Mouse (Mus musculus) hindbrain, embryonic 16.5 days (tissue): ENCODE measurements around the gene Rnf150. TPM values are rescaled to one million over a fixed set of nuclear protein-coding genes. Genes with fewer than 3 reads are reported as not detected.
A peak's percentile ranks its signal among the peaks of the same experiment; 100 is the strongest.

Experiments used
- ATAC-seq: fragments of 200-750 bp; cut with Nextera tagmentation; 2 replicates; pipeline ENCODE4 v1.8.0; 2017; ENCODE audit warnings: moderate TSS enrichment, moderate library complexity
- H3K27ac ChIP-seq: fragments of 300-500 bp; sonication (generic); 2 replicates; pipeline ENCODE4 v1.5.1; 2014; ENCODE audit warnings: low read depth, mild to moderate bottlenecking, control low read depth, low read length, moderate library complexity
- H3K27me3 ChIP-seq: fragments of 300-500 bp; sonication (generic); replicated peaks from 2 replicates; pipeline ENCODE4 v1.6.1; 2014; ENCODE audit warnings: low read length; ENCODE audit not compliant: control insufficient read depth, insufficient read depth
- H3K36me3 ChIP-seq: fragments of 300-500 bp; sonication (generic); 2 replicates; pipeline ENCODE4 v1.6.1; 2014; ENCODE audit warnings: mild to moderate bottlenecking, low read length, moderate library complexity, mixed read lengths; ENCODE audit not compliant: control insufficient read depth, insufficient read depth
- H3K4me1 ChIP-seq: fragments of 300-500 bp; sonication (generic); 2 replicates; pipeline ENCODE4 v1.6.1; 2014; ENCODE audit warnings: low read depth, low read length; ENCODE audit not compliant: control insufficient read depth, insufficient read depth
- H3K4me2 ChIP-seq: fragments of 300-500 bp; sonication (generic); 2 replicates; pipeline ENCODE4 v1.6.1; 2014; ENCODE audit warnings: mild to moderate bottlenecking, low read length, control low read depth, moderate library complexity
- H3K4me3 ChIP-seq: fragments of 300-500 bp; sonication (generic); 2 replicates; pipeline ENCODE4 v1.5.1; 2014; ENCODE audit warnings: mild to moderate bottlenecking, low read length, control low read depth, moderate library complexity
- H3K9ac ChIP-seq: fragments of 300-500 bp; sonication (generic); 2 replicates; pipeline ENCODE4 v1.6.1; 2014; ENCODE audit warnings: low read depth, mild to moderate bottlenecking, control low read depth, low read length, moderate library complexity
- H3K9me3 ChIP-seq: fragments of 300-500 bp; sonication (generic); 2 replicates; pipeline ENCODE4 v1.6.1; 2014; ENCODE audit warnings: mild to moderate bottlenecking, low read length, moderate library complexity; ENCODE audit not compliant: control insufficient read depth
- WGBS: fragments of 180-500 bp; shearing (Covaris S2); extraction: QIAGEN DNeasy Blood & Tissue Kit; methylation state at CpG from one replicate; pipeline ENCODE4 v1.1.7; 2014; 5-methylcytosine and 5-hydroxymethylcytosine counted together
- polyA plus RNA-seq: library from polyadenylated mRNA; unstranded; fragments of >200 nt; fragmentation: Nextera tagmentation; extraction: Ambion mirVana; gene quantifications from 2 replicates; pipeline ENCODE4 v1.2.1, GENCODE M21; 2015

Rnf150 gene
- polyA plus RNA-seq, 1 experiment from 2014 or later = 2.1 TPM

DNA sequence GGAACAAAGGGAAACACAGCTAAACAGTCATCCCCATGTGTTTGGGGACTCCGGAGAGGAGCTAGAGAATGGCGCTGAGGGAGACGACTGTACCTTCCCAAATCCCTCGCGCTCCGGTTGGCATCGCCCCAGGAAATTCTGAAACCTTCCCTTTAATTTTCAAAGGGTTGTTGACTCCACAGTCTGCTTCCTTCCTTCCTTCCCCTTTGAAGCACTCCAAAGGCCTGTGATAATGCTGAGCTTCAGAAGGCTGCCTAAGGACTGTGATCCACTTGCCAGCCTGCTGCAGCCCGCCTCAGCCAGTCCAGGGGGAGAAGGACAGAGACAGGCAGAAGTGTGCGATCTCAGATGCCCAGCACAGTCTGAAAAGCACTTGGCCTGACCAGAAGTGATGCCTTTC lies 183.8 kb downstream of the Rnf150 start:
- WGBS = 82% methylated on average over 9 of the region's 9 CpGs
- no peaks in the 10 kb centered on the region for H3K36me3 ChIP-seq
- ATAC-seq = no peak
- no peaks in the 10 kb centered on the region for H3K9me3 ChIP-seq
- H3K4me1 ChIP-seq = peaks cover 5% of the 10 kb centered on the region; the same call in 1 of the 2 replicates
- H3K27ac ChIP-seq = no peak overlapping the region
- no peaks in the 10 kb centered on the region for H3K27me3 ChIP-seq
- no peak overlapping the region for H3K4me2 ChIP-seq
- no peak overlapping the region for H3K4me3 ChIP-seq
- no peak overlapping the region for H3K9ac ChIP-seq

DNA sequence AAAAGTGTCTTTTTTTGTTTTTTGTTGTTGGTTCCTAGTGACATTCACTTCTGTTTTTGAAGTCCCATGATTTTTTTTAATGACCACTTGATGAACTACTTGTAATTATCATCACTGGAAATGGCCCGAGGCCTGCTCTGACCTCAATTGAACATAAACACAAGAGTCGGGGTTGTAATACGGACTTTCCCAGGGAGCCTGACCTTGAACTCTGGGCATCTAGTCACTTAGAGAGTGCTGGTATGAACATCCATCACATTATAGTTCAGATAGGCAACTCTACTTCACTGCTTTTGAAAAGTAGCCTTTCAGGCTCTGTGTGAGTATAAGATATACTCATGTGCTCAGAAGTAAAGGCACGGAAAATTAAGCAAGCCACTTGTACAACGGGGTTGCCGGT lies 185.4 kb downstream of the Rnf150 start:
- no peak for ATAC-seq
- Histone ChIP-seq H3K4me1 (peaks cover 6% of the 10 kb centered on the region), H3K4me3 (no peak overlapping the region), H3K27ac (no peak overlapping the region), H3K9ac (no peak overlapping the region), H3K9me3 (no peaks in the 10 kb centered on the region), H3K36me3 (no peaks in the 10 kb centered on the region), H3K4me2 (no peak overlapping the region), H3K27me3 (no peaks in the 10 kb centered on the region)
- WGBS = 71% methylated on average over 6 of the region's 6 CpGs

DNA sequence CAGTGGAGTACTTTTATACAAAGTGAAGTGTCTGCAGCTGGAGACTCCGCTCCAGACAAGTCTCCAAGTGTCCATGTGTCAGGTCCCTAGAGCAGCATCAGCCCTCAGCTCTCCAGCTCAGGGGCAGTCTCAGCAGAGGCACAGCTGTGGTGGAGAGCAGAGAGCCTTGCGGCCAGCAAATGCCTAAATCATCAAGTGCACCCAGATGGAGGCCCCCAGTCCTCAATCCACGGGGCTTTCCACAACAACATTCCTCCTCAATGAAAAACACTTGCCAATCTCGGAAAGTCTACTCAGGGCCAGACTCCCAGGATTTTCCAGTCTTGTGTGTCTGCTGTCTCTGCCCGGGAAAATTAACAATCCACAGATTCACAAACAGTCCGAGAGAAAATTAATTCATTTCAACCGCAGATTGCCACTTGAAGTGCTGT lies 186.0 kb downstream of the Rnf150 start:
- H3K4me2 ChIP-seq = no peak overlapping the region
- peak; percentile 38; the same call in 1 of the 2 replicates for ATAC-seq

DNA sequence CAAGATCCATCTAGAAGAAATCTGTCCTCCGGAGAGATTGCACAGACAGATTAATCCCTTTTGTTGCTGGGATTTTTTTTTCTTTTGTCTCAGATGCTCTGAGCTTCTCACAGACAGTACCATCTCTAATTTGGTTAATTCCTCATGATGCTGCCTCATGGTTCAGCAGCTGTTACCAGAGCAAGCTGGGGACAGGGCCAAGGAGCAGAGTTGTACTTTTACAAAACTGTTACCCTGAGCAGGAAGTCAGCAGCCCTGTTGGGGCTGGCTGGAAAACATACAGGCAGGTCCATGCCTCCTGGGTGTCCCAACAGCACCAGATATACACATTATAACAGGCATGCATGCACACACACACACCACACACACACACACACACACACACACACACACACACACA lies 186.5 kb downstream of the Rnf150 start:
- Histone ChIP-seq H3K9ac (no peak overlapping the region), H3K27ac (no peak overlapping the region), H3K4me3 (no peak overlapping the region), H3K4me2 (no peak overlapping the region), H3K4me1 (peaks cover 9% of the 10 kb centered on the region), H3K27me3 (no peaks in the 10 kb centered on the region), H3K9me3 (no peaks in the 10 kb centered on the region), H3K36me3 (no peaks in the 10 kb centered on the region)
- ATAC-seq = peak; percentile 60
- 21% methylated on average over 1 of the region's 1 CpGs for WGBS

More for the DNA sequence above, 186.0 kb downstream of the Rnf150 start:
- Histone ChIP-seq H3K4me1 (peaks cover 9% of the 10 kb centered on the region), H3K9ac (no peak overlapping the region), H3K27ac (peak overlapping the region; percentile 20; the same call in 1 of the 2 replicates), H3K9me3 (no peaks in the 10 kb centered on the region), H3K27me3 (no peaks in the 10 kb centered on the region), H3K4me3 (no peak overlapping the region), H3K36me3 (no peaks in the 10 kb centered on the region)
- 36% methylated on average over 7 of the region's 7 CpGs for WGBS

DNA sequence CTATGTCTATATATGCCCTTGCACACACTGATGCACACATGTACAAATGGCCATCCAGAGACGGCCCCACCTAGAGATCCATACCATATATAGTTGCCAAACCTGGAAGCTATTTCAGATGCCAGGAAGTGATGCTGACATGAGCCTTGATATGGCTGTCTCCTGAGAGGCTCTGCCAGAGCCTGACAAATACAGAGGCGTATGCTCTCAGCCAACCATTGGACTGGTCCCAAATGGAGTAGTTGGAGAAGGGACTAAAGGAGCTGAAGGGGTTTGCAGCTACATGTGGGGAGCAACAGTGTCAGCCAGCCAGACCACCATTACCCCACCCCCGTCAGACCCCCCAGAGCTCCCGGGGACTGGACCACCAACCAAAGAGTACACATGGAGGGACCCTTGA lies 189.7 kb downstream of the Rnf150 start:
- WGBS = 86% methylated on average over 4 of the region's 4 CpGs
- no peak for ATAC-seq
- H3K9ac ChIP-seq = no peak overlapping the region
- H3K36me3 ChIP-seq = no peaks in the 10 kb centered on the region
- H3K4me3 ChIP-seq = no peak overlapping the region
- no peaks in the 10 kb centered on the region for H3K27me3 ChIP-seq
- H3K4me1 ChIP-seq = peaks cover 9% of the 10 kb centered on the region
- H3K4me2 ChIP-seq = no peak overlapping the region
- H3K27ac ChIP-seq = no peak overlapping the region
- H3K9me3 ChIP-seq = no peaks in the 10 kb centered on the region

DNA sequence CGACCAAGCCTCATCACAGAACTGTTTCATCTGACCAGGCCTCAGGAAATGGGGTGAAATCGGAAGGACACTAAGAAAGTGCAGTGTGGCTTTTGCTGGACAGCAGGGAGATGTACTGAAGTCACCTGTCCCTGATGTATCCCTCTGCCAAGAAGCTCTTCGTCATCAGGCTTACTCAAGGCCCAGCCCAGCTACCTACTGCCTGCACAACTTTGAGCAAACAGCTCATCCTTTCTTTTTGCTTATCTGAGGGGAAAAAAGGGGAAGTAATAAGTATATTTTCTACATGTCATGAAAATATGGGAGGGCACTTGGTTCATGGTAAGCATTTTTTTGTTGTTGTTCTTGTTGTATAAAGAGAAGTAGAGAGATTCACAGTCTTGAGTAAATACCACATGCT lies 191.6 kb downstream of the Rnf150 start:
- no peak overlapping the region for H3K4me3 ChIP-seq
- no peak overlapping the region for H3K4me2 ChIP-seq
- no peaks in the 10 kb centered on the region for H3K9me3 ChIP-seq
- no peak for ATAC-seq
- no peak overlapping the region for H3K27ac ChIP-seq
- no peaks in the 10 kb centered on the region for H3K36me3 ChIP-seq
- H3K27me3 ChIP-seq = no peaks in the 10 kb centered on the region
- no peak overlapping the region for H3K9ac ChIP-seq
- peaks cover 4% of the 10 kb centered on the region for H3K4me1 ChIP-seq
- WGBS = 88% methylated on average over 3 of the region's 3 CpGs

DNA sequence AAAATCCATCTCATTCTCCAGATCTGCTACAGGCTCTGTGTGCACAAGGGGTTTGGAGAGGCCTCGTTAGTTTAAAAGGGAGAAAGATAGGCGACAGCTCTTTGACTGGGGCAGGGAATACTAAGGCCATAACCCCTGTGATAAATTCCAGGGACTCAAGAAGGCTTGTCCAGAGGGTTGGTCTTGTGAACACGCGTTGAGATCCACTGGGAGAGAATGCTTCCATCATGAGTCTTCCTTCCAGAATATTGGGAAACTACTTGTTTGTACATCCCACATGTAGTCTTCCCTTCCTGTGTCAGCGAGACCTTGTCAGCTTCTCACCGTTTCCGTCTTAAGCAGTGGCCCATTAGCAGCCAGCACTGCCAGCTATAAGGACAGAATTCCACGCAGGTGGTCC lies 195.8 kb downstream of the Rnf150 start:
- Histone ChIP-seq H3K9ac (no peak overlapping the region), H3K4me1 (no peaks in the 10 kb centered on the region), H3K4me2 (no peak overlapping the region), H3K36me3 (no peaks in the 10 kb centered on the region), H3K27me3 (no peaks in the 10 kb centered on the region), H3K27ac (no peak overlapping the region), H3K9me3 (no peaks in the 10 kb centered on the region), H3K4me3 (no peak overlapping the region)
- no peak for ATAC-seq
- 86% methylated on average over 8 of the region's 8 CpGs for WGBS

DNA sequence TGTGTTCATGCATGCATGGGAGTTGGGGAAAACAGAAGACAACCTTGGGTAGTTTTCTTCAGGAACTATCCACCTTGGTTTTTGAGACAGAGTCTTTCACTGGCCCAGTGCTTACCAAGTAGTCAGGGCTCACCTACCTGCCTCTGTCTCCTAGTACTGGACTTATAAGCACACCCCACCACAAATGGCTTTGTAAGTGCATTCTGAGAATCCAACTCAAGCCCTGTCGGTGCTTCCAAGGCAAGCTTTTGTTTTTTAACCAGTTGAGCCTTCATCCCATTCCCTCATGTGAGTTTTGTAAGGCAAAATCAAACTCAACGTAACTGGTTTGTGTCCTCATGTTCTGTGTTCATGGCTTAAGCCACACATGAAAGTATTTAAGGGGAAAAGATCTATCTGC lies 196.9 kb downstream of the Rnf150 start:
- no peak overlapping the region for H3K4me3 ChIP-seq
- WGBS = 96% methylated on average over 2 of the region's 2 CpGs
- no peak overlapping the region for H3K27ac ChIP-seq
- no peak overlapping the region for H3K9ac ChIP-seq
- no peaks in the 10 kb centered on the region for H3K27me3 ChIP-seq
- H3K4me2 ChIP-seq = no peak overlapping the region
- H3K4me1 ChIP-seq = no peaks in the 10 kb centered on the region
- no peaks in the 10 kb centered on the region for H3K9me3 ChIP-seq
- H3K36me3 ChIP-seq = no peaks in the 10 kb centered on the region
- no peak for ATAC-seq

DNA sequence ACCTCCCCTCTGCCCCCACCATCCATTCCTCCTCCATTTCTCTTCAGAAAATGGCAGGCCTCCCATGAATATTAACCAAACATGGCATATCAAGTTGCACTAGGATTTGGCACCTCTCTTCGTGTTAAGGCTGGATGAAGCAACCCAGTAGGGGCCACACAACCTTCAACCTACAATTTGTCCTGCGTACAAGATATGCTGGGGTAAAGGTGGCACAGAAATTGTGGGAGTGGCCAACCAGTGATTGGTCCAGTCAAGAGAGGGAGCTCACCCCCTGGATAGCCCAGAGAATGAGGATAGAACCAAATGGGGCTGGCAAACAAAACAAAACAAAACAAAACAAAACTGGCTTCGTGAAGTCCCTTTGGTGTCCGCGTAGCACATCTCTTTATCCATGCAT lies 198.1 kb downstream of the Rnf150 start:
- Histone ChIP-seq H3K36me3 (no peaks in the 10 kb centered on the region), H3K4me3 (no peak overlapping the region), H3K9me3 (no peaks in the 10 kb centered on the region), H3K4me1 (no peaks in the 10 kb centered on the region), H3K27ac (no peak overlapping the region), H3K4me2 (no peak overlapping the region), H3K9ac (no peak overlapping the region), H3K27me3 (no peaks in the 10 kb centered on the region)
- 67% methylated on average over 5 of the region's 5 CpGs for WGBS
- ATAC-seq = no peak

DNA sequence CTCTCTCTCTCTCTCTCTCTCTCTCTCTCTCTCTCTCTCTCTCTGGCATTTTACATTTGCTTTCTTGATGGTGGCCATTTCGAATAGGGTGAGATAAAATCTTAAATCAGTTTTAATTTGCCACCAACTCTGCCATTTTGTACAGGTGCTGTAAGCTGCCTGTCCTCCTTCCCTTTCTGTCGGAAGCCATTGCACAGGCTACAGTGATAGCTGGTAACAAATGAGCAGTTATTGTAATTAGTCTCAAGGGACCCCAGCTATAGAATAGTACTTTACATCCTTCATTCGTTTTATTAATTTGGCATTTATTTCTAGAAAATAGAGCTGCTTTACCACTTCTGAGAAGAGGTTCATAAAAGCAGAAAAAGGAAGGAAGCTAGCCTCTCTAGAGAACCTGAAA lies 198.7 kb downstream of the Rnf150 start:
- Histone ChIP-seq H3K9me3 (no peaks in the 10 kb centered on the region), H3K4me2 (no peak overlapping the region), H3K4me1 (no peaks in the 10 kb centered on the region), H3K9ac (no peak overlapping the region), H3K4me3 (no peak overlapping the region), H3K27ac (no peak overlapping the region), H3K27me3 (no peaks in the 10 kb centered on the region), H3K36me3 (no peaks in the 10 kb centered on the region)
- ATAC-seq = no peak
- WGBS = 71% methylated on average over 3 of the region's 3 CpGs
